Mouse (Mus musculus): ENCODE results near the gene Fbxo11. TPM values are rescaled to one million over a fixed set of nuclear protein-coding genes. Genes with fewer than 3 reads are reported as not detected.

Fbxo11 gene
- total and polyA plus RNA-seq, 2 experiments, result 5.1 to 17.1 TPM

GRCm38 (mm10) chr17:88014456-88014855 is 50.6 kb downstream of the Fbxo11 start:
- TF ChIP-seq POLR2A (IDR thresholded peaks at IDR 0.05; ENCODE audit: extremely low read depth, insufficient read depth, low read length), result no peak
- no peak for TF ChIP-seq CTCF (IDR thresholded peaks at IDR 0.05; ENCODE audit: low read depth, low read length)
- H3K9ac ChIP-seq (ENCODE audit: low read depth, low read length), result no peak overlapping the region
- WGBS, result 66% methylated on average over 1 of the region's 1 CpGs
- H3K4me3 ChIP-seq (ENCODE audit: insufficient read depth, low read depth, low read length), result no peak overlapping the region
- no peak overlapping the region for H3K27ac ChIP-seq (replicated peaks; ENCODE audit: insufficient read depth, low read depth, low read length)
- H3K4me1 ChIP-seq (ENCODE audit: control insufficient read depth, insufficient read depth, low read length), result peaks cover 11% of the 10 kb centered on the region; the same call in 1 of the 2 replicates
- H3K36me3 ChIP-seq (ENCODE audit: control insufficient read depth, insufficient read depth, low read length), result peaks cover 34% of the 10 kb centered on the region
- no peak for DNase-seq (ENCODE audit: extremely low read depth, low read depth, low spot score)
- H3K27me3 ChIP-seq (ENCODE audit: control insufficient read depth, insufficient read depth, low read length), result no peaks in the 10 kb centered on the region
- peaks cover 3% of the 10 kb centered on the region; the same call in 1 of the 2 replicates for H3K79me2 ChIP-seq (ENCODE audit: control insufficient read depth, insufficient read depth, low read length)

- no peak for TF ChIP-seq CTCF (IDR thresholded peaks at IDR 0.05; ENCODE audit: low read depth, low read length)
- no peak for TF ChIP-seq POLR2A (IDR thresholded peaks at IDR 0.05; ENCODE audit: extremely low read depth, insufficient read depth, low read length)
- no peak overlapping the region for H3K9ac ChIP-seq (ENCODE audit: low read depth, low read length)
- H3K27me3 ChIP-seq (ENCODE audit: control insufficient read depth, insufficient read depth, low read length), result no peaks in the 10 kb centered on the region
- H3K79me2 ChIP-seq (ENCODE audit: control insufficient read depth, insufficient read depth, low read length), result no peaks in the 10 kb centered on the region
- H3K4me1 ChIP-seq (ENCODE audit: control insufficient read depth, insufficient read depth, low read length), result no peaks in the 10 kb centered on the region
- no peak overlapping the region for H3K27ac ChIP-seq (replicated peaks; ENCODE audit: insufficient read depth, low read depth, low read length)
- H3K36me3 ChIP-seq (ENCODE audit: control insufficient read depth, insufficient read depth, low read length), result peaks cover 41% of the 10 kb centered on the region
- no peak overlapping the region for H3K4me3 ChIP-seq (ENCODE audit: insufficient read depth, low read depth, low read length)
- no peak for DNase-seq (ENCODE audit: extremely low read depth, low read depth, low spot score)
- 92% methylated on average over 8 of the region's 8 CpGs for WGBS
Observed at GRCm38 (mm10) chr17:88006956-88007355, 58.1 kb downstream of the Fbxo11 start.

- TF ChIP-seq CTCF (IDR thresholded peaks at IDR 0.05; ENCODE audit: low read depth, low read length) (no peak), POLR2A (IDR thresholded peaks at IDR 0.05; ENCODE audit: extremely low read depth, insufficient read depth, low read length) (no peak)
- no peaks in the 10 kb centered on the region for H3K27me3 ChIP-seq (ENCODE audit: control insufficient read depth, insufficient read depth, low read length)
- H3K4me1 ChIP-seq (ENCODE audit: control insufficient read depth, insufficient read depth, low read length), result no peaks in the 10 kb centered on the region
- H3K79me2 ChIP-seq (ENCODE audit: control insufficient read depth, insufficient read depth, low read length), result no peaks in the 10 kb centered on the region
- WGBS, result 100% methylated on average over 1 of the region's 1 CpGs
- H3K9ac ChIP-seq (ENCODE audit: low read depth, low read length), result no peak overlapping the region
- DNase-seq (ENCODE audit: extremely low read depth, low read depth, low spot score), result no peak
- H3K36me3 ChIP-seq (ENCODE audit: control insufficient read depth, insufficient read depth, low read length), result peaks cover 37% of the 10 kb centered on the region
- no peak overlapping the region for H3K27ac ChIP-seq (replicated peaks; ENCODE audit: insufficient read depth, low read depth, low read length)
- no peak overlapping the region for H3K4me3 ChIP-seq (ENCODE audit: insufficient read depth, low read depth, low read length)
Observed at GRCm38 (mm10) chr17:88004892-88005291, 60.2 kb downstream of the Fbxo11 start.

GRCm38 (mm10) chr17:87997808-87998207 is 67.3 kb downstream of the Fbxo11 start:
- H3K27ac ChIP-seq (replicated peaks; ENCODE audit: insufficient read depth, low read depth, low read length), result no peak overlapping the region
- H3K4me1 ChIP-seq (ENCODE audit: control insufficient read depth, insufficient read depth, low read length), result no peaks in the 10 kb centered on the region
- no peaks in the 10 kb centered on the region for H3K27me3 ChIP-seq (ENCODE audit: control insufficient read depth, insufficient read depth, low read length)
- WGBS, result 92% methylated on average over 4 of the region's 4 CpGs
- H3K79me2 ChIP-seq (ENCODE audit: control insufficient read depth, insufficient read depth, low read length), result no peaks in the 10 kb centered on the region
- no peak for TF ChIP-seq POLR2A (IDR thresholded peaks at IDR 0.05; ENCODE audit: extremely low read depth, insufficient read depth, low read length)
- no peak for TF ChIP-seq CTCF (IDR thresholded peaks at IDR 0.05; ENCODE audit: low read depth, low read length)
- no peak overlapping the region for H3K4me3 ChIP-seq (ENCODE audit: insufficient read depth, low read depth, low read length)
- H3K9ac ChIP-seq (ENCODE audit: low read depth, low read length), result no peak overlapping the region
- no peak for DNase-seq (ENCODE audit: extremely low read depth, low read depth, low spot score)
- H3K36me3 ChIP-seq (ENCODE audit: control insufficient read depth, insufficient read depth, low read length), result peaks cover 55% of the 10 kb centered on the region

DNA sequence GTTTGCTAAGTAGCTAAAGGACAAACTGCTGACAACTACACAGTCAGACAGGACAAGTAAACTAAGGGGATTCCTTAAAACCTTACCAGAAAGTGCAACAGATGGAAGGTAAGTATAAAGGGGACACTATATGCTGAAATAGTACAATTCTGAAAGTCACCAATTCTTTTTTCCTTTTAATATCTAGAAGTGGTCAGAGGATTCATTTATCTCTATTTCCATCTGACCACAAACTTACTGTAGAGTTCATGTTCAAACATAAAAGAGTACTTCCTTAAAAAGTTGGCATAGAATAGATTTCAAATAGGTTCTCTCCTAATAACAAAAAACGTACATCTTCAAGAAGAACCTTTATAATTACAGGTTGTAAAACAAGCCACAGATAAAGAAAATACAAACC is 71.8 kb downstream of the Fbxo11 start:
- DNase-seq (ENCODE audit: extremely low read depth, low read depth, low spot score), result no peak
- no peak overlapping the region for H3K27ac ChIP-seq (replicated peaks; ENCODE audit: insufficient read depth, low read depth, low read length)
- H3K27me3 ChIP-seq (ENCODE audit: control insufficient read depth, insufficient read depth, low read length), result no peaks in the 10 kb centered on the region
- peaks cover 67% of the 10 kb centered on the region for H3K36me3 ChIP-seq (ENCODE audit: control insufficient read depth, insufficient read depth, low read length)
- 83% methylated on average over 1 of the region's 1 CpGs for WGBS
- no peaks in the 10 kb centered on the region; the same call in 1 of the 2 replicates for H3K79me2 ChIP-seq (ENCODE audit: control insufficient read depth, insufficient read depth, low read length)
- H3K4me3 ChIP-seq (ENCODE audit: insufficient read depth, low read depth, low read length), result no peak overlapping the region
- TF ChIP-seq POLR2A (IDR thresholded peaks at IDR 0.05; ENCODE audit: extremely low read depth, insufficient read depth, low read length), result no peak
- TF ChIP-seq CTCF (IDR thresholded peaks at IDR 0.05; ENCODE audit: low read depth, low read length), result no peak
- no peaks in the 10 kb centered on the region for H3K4me1 ChIP-seq (ENCODE audit: control insufficient read depth, insufficient read depth, low read length)
- no peak overlapping the region for H3K9ac ChIP-seq (ENCODE audit: low read depth, low read length)

DNA sequence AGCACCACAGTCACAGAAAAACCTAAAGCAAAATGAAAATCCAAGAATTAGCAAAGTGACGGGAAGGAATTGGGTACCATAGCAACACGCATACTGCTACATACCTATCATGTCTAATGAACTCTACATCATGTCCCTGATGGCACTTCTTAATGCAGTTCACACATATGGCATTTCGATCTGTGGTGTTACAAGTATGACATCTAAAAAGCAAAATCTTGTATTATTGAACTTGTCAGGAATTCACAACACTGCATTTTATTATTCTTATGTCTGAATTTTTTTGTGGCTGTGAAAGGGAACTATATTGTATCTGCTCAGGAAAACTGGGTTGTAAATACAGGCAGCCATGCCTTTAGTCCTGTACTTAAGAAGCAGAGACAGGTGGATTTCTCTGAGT is 72.9 kb downstream of the Fbxo11 start:
- DNase-seq (ENCODE audit: extremely low read depth, low read depth, low spot score), result no peak
- Histone ChIP-seq H3K27me3 (ENCODE audit: control insufficient read depth, insufficient read depth, low read length) (no peaks in the 10 kb centered on the region), H3K36me3 (ENCODE audit: control insufficient read depth, insufficient read depth, low read length) (peaks cover 70% of the 10 kb centered on the region), H3K27ac (replicated peaks; ENCODE audit: insufficient read depth, low read depth, low read length) (no peak overlapping the region), H3K79me2 (ENCODE audit: control insufficient read depth, insufficient read depth, low read length) (no peaks in the 10 kb centered on the region; the same call in 1 of the 2 replicates), H3K4me1 (ENCODE audit: control insufficient read depth, insufficient read depth, low read length) (no peaks in the 10 kb centered on the region), H3K9ac (ENCODE audit: low read depth, low read length) (no peak overlapping the region), H3K4me3 (ENCODE audit: insufficient read depth, low read depth, low read length) (no peak overlapping the region)
- no peak for TF ChIP-seq POLR2A (IDR thresholded peaks at IDR 0.05; ENCODE audit: extremely low read depth, insufficient read depth, low read length)
- no peak for TF ChIP-seq CTCF (IDR thresholded peaks at IDR 0.05; ENCODE audit: low read depth, low read length)
- WGBS, result 92% methylated on average over 3 of the region's 3 CpGs
